Mouse (Mus musculus): ENCODE data around the gene Gucy2g.

DNA sequence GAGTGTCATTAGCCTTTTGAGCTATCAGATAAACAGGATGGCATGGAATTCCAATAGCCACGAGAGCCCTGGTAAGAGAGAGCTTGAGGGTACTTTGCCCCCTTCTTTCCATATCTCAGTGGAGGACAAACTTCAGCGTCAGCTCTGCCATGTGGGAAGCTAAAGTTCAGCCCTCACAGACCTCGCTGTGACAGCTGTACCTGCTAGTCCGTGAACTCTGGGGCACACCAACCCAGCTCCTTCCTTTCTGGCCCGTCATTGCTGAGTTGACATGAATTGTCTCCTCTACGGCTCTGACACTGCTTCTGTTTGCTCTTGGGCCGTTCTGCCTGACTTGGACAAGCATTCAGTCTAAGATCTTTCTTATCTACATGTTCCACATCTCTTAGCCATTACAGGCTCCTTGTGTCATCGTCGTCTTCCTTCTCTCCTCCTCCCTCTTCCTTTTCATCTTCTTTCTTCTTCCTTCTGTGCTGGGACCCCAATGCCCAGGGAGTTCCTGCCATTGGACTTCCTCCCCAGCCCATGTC is 7.0 kb upstream of the Gucy2g start:
- TF ChIP-seq POLR2AphosphoS2 (IDR thresholded peaks at IDR 0.05; ENCODE audit: low read depth, low read length) (no peak), MYC (IDR thresholded peaks at IDR 0.05; ENCODE audit: low read depth, low read length) (no peak), CTCF (conservative IDR thresholded peaks at IDR 0.05 in 1 of 2, IDR thresholded peaks at IDR 0.05 in 1 of 2; ENCODE audit: low read depth in 2 of 2, low read length in 2 of 2) (no peak), GABPA (IDR thresholded peaks at IDR 0.05; ENCODE audit: insufficient replicate concordance, low read depth, low read length) (no peak), MAX (IDR thresholded peaks at IDR 0.05; ENCODE audit: low read length) (no peak), UBTF (IDR thresholded peaks at IDR 0.05; ENCODE audit: low read depth, low read length) (no peak), SIN3A (IDR thresholded peaks at IDR 0.05; ENCODE audit: low read length) (no peak)

All from CH12.LX (cell line).